Mouse (Mus musculus) left cerebral cortex, adult 8-10 months (tissue): Measurements from ENCODE around the gene Dync1li2. TPM values are rescaled to one million over a fixed set of nuclear protein-coding genes. Genes with fewer than 3 reads are reported as not detected.

Source experiments
- DNase-seq, 2 experiments: peaks; one replicate each; pipeline ENCODE4 v3.0.0; 2022; ENCODE audit warnings: low spot score in 2 of 2
- total RNA-seq, 4 experiments: library from RNA; stranded (reverse); gene quantifications; 2 replicates each; pipeline ENCODE4 v1.2.4; 2022

Dync1li2 gene
- total RNA-seq, 4 experiments from 2014 or later = 254 to 332 (median 270) TPM

DNA sequence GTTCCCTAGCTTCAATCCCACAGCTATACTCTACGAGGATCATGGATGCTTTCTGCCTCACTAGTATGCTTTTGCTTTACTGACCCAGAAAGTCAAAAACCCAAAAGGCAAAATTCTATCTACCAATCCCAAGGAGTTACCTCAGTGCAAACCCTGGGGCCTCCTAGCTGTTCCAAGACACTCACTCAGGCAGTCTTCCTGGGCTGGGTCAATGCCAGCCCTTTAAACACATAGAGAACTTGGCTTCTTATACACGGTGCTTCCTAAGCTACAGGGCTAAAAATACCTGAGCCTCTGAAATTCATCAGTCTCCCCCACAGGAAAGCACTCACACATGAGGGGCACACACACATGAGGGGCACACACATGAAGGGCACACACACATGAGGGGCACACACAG, 59.6 kb downstream of the Dync1li2 start:
- DNase-seq = no peak

DNA sequence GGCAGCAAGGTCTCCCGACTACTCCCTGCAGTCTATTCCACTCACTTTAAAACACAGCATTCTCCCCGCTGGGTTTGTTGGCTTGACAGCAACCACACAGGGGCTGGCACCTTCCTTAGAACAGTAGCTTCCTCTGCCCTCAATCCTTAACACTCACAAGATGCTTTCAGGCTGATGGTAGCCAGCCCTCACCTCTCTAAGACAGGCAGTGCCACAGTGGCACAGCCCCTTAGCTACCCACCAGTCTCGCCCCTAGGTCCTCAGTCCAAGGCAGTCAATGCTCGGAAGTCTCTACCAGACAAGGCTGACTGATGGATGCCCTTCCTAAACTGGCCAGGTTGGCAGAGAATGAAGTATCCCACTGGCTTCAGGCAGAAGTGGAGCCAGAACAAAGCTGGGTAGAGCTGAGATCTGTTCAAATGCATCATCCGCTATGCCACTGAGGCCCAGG, 61.9 kb downstream of the Dync1li2 start:
- no peak for DNase-seq

DNA sequence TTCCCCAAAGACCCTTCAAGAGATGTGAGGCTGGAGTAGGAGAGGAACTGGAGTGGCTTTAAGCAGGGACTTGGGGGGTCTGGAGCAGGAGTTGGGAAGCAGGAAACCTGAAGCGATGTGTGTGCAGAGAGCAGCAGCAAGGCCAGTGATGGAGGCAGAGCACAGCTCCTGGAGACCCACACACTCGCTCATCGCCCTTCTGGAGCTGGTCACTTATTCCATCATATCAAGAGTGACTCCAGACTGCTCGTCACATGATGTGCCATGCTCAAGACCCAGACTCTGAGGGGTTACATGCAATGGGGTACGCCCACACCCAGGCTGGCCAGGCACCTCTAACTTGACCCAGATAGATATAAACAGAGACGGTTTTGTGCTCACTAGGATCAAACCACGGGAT, 62.6 kb downstream of the Dync1li2 start:
- no peak for DNase-seq

DNA sequence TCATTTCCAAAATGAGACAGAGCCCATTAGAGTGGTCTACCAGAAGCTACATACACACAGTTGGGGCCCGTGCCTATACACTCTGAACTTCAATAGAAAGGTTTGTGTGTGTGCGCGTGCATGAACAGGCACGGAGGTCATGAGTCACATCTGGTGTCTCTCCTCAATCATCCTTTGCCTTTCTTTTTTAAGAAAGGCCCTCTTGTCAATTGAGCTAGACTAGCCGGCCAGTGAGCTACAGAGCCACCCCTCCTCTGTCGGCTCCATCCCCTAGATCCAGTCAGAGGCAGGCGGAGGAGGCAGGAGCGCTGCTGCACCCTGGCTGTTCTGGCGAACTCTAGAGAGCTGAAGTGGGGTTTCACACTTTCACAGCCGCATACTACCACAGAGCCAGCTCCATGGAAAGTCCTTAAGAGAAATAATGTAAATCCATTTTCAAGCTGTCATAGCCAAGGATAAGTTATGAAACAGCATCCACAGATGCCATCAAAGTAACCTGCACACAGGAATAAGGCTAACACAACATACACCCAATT, 63.5 kb downstream of the Dync1li2 start:
- no peak for DNase-seq

DNA sequence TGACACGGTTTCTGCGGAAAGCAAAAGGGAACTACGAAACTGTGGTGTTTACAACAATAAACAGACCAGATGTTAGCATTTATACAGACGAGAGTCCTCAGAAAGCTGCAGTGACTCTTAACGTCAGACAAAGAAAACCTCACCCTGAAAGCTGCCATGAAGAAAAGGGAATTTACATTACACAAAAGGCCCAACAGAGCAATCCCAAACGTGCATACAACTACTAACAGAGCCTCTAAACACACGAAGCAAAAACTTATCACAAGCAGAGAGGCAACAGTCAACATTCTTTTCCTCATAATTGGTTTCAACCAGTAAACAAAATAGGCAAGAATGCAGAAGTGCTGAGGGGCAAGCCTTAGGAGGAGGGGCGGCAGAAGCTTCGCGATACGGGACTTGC, 66.2 kb downstream of the Dync1li2 start:
- no peak for DNase-seq

DNA sequence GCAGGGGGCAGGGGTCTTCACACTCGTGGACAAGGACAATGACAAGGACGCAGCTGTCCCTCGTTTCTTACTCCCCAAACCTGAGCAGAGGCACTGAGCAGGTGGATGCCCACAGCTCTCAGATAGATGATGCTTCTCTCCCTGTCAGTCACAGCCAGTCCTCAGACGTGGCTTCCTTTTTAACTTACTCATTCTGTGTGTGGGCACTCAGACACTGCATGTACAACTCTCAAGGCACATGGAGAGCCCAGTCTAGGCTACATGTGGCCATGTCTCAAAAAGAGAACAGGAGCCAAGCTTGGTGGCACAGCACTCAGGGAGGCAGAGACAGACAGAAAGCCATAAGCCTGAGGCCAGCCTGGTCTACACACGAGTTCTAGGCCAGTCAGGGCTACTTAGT, 66.9 kb downstream of the Dync1li2 start:
- DNase-seq = no peak

DNA sequence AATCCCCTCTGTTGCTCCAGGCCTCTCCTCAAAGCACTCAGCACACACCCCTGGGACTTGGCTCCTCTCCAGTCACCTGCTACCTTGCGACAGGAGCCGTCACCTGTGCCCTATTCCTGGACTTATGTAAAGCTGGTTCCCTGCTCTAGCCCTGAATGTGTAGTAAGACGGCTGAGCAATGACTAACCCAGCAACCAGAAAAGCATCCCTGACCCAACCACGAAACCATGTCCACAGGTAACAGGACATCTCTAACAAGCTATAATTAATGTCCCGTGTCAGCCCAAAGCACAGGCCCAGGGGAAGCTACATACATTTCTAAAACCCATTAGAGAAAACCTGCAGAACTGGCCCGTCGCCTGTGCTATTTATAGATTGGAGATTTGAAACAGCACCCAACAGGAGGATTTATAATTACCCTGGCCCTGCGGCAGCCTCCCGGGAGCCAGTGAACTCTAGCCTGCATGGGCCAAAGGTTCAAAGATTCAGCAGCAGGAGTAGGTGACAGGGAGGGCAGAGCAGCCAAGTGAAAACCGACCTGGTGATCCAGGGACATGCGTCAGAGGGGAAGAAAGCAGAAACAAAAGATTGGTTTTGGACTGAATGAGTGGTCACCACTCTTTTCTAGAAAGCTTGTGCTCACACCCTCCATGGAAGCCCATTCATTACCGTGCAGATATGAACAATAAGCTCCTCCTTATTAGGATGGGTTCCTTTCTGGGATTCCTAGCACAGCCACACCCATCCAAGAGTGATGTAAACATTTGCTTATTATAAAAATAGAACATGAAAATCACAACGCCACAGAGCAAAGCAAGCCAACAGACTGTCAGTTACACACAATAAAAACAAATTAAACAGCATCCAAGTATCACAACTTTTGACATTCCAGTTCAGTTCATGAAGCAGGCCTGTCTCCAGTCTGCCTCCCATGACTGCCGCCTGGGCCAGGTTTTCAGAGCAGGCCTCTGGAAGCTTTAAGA, 67.7 kb downstream of the Dync1li2 start:
- no peak for DNase-seq

DNA sequence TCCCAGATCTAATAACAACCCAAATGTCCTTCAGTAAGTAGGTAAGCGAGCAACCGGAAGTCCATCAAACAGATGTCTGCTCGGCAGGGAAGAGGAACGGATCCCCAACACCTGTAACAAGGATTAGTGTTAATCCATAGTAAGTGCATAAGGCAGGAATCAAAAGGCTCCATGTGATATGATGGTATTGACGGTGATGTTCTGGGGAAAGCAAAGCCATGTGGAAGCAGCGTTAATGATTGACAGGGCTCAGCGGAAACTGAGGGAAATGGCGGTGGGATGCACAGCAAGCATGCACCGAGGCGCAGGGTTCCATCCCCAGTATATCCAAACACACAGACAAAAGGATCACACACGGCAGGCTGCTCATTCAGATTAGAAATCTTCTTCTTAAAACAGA, 68.6 kb downstream of the Dync1li2 start:
- DNase-seq = no peak

DNA sequence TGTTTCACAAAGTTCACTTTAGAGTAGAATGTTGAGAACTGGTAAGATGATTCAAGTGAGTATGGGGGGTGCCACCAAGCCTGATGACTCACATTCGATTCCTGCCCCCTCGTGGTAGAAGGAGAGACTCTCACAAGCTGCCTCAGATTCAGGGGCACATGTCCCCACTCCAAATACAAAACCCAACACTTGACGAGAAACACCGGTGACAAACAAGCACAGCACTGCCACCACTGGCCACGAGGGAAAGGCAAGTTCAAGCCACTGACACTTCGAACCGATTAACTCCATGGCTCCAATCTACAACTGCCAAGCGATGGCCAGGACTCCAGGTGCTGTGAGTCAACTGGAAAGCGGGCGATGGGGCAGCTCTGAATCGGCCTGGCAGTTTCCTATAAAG, 69.1 kb downstream of the Dync1li2 start:
- no peak for DNase-seq

DNA sequence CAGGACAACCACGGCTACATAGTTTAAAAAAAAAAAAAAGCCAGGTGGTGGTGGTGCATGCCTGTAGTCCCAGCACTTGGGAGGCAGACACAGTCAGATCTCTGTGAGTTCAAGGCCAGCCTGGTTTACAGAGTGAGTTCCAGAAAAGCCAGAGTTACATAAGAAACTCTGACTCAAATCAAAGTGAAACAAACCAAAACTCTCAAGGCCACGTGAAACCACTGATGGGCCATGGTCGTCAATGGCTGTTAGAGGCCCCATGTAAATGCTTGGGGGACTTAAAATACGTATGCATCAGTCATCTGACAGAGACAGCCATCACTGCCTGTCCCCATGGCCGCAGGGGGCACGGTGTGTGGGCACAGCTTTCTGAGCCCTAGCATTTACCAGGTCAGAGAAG, 71.7 kb downstream of the Dync1li2 start:
- DNase-seq = no peak

DNA sequence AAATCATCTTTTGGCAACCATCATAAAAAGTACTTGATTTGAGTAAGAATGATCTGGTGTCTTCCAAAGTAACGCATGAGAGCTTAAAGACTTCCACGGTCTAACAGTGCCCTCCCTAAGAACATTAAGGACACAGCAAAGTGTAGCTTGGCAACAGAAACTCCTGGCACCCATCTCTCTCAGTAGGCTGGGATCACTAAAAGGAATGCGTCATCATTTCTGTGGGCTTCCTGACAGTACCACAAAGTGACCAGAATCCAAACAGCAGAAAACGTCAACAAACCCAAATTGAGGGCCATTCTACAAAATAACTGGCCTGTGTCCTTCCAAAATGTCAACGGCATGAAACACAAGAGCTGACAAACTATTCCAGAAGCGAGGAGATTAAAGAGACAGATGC, 72.8 kb downstream of the Dync1li2 start:
- DNase-seq = no peak

DNA sequence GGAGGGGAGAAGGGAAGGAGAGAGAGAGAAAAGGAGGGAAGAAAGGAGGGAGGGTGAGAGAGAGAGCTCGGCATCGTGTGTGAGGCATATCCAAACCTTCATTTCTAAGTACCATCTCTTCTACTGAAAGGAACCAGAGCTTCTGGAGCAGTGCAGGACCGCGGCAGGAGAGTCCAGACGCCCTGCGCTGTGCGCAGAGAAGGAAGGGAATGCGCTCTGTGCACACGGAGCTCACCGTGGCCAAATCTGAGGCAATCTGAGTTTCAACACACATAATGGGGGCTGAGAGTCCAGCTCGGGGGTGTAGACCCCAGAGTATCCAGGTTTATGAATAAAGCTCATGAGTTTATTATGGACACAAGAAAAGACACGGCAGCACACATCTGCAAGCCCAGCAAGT, 73.3 kb downstream of the Dync1li2 start:
- no peak for DNase-seq

Other genes starting within 250 kb of the Dync1li2 start
- 10 to 100 TPM; 47.7 to 50.0 (median 49.9) TPM for gene Tk2, start 194.5 kb downstream of the Dync1li2 start, total RNA-seq
- gene Cklf, start 192.2 kb downstream of the Dync1li2 start, total RNA-seq = 1 to 10 TPM; 3.7 to 7.9 (median 5.2) TPM
- gene Cmtm2a, start 149.9 kb downstream of the Dync1li2 start, total RNA-seq = not detected
- not detected for gene Gm45711, start 133.0 kb downstream of the Dync1li2 start, total RNA-seq
- not detected for gene Cmtm1, start 132.9 kb downstream of the Dync1li2 start, total RNA-seq
- not detected for gene Gm11020, start 121.5 kb downstream of the Dync1li2 start, total RNA-seq
- not detected for gene Cmtm2b, start 120.8 kb downstream of the Dync1li2 start, total RNA-seq
- gene Cmtm3, start 103.6 kb downstream of the Dync1li2 start, total RNA-seq = 10 to 100 TPM; 10.1 to 18.4 (median 12.6) TPM
- 10 to 100 TPM; 73.0 to 80.9 (median 75.9) TPM for gene Cmtm4, start 47.2 kb downstream of the Dync1li2 start, total RNA-seq
- gene Terb1, start 66.9 kb upstream of the Dync1li2 start, total RNA-seq = 1 to 10 TPM; 1.8 to 2.4 (median 2.1) TPM
- 10 to 100 TPM; 48.5 to 59.2 (median 55.1) TPM for gene Nae1, start 91.6 kb upstream of the Dync1li2 start, total RNA-seq
- 10 to 100 TPM; 22.8 to 28.3 (median 26.8) TPM for gene Car7, start 91.6 kb upstream of the Dync1li2 start, total RNA-seq
- 10 to 100 TPM in 3 of 4 experiments, 1 to 10 TPM in 1; 9.0 to 11.6 (median 10.4) TPM for gene Pdp2, start 148.4 kb upstream of the Dync1li2 start, total RNA-seq
- not detected for gene Cdh16, start 181.3 kb upstream of the Dync1li2 start, total RNA-seq
- gene Rrad, start 188.3 kb upstream of the Dync1li2 start, total RNA-seq = 1 to 10 TPM; 2.0 to 3.3 (median 2.5) TPM
- gene Ciao2b, start 198.9 kb upstream of the Dync1li2 start, total RNA-seq = 10 to 100 TPM; 28.4 to 34.8 (median 31.5) TPM